Mouse (Mus musculus): ENCODE measurements around the gene Gna15. TPM values are rescaled to one million over a fixed set of nuclear protein-coding genes. Genes with fewer than 3 reads are reported as not detected.

Gene Gna15
- polyA plus RNA-seq, 1 experiment from 2014 or later, result 0.94 TPM

DNA sequence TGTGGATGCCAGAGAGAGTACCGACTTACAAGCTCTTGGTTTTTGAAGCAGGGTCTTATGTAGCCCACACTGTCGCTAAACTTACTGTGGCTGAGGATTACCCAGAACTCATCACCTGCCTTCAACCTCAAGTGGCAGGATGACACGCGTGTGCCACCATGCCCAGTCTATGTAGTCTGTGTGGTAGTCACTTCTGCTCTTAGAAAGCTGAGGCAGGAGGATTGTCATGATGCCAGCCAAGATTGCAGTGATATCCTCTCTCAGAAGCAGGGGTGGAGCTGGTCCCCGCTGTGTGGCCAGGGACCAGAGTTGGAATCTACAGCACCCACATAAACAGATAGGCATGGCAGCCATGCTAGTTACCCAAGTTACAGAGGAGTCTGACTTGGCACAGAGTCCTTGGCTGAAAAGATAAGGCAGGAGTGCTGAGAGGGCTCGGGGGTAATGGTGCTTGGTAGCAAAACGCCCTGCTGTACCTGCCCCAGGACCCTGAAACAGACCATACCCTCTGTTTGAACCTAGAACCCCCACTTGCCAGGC lies 38.5 kb downstream of the Gna15 start:
- 0 out of 2 replicates have a peak, but pooled peaks cover 2% of the 10 kb centered on the region for H3K27me3 ChIP-seq
- H3K4me2 ChIP-seq (replicated peaks), result no peak overlapping the region
- H3K4me3 ChIP-seq (replicated peaks), result no peak overlapping the region
- H3K9me3 ChIP-seq, result no peaks in the 10 kb centered on the region
- no peak for ATAC-seq
- 75% methylated on average over 7 of the region's 7 CpGs for WGBS
- H3K4me1 ChIP-seq (replicated peaks), result peaks cover 30% of the 10 kb centered on the region
- H3K9ac ChIP-seq (replicated peaks), result no peak overlapping the region
- H3K27ac ChIP-seq, result peak overlapping the region; percentile 83
- H3K36me3 ChIP-seq, result peaks cover 48% of the 10 kb centered on the region

DNA sequence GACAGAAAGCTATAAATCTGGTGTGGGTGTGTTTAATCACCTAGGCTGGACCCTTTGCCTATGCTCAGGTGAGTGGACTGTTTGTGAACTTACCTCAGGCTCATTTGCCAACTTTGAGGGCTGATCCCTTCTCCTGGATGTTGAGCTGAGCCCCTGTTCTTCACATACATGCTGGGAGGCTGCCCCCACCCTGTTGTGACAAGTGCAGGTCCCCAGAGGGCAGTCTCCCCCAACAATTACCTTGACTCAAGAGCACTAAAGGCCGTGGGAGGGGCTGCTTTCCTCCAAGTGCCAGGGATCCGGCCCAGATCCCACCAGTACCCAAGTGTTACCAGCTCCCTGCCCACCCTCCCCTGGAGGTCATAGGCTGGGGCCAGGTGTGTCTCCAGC lies 39.0 kb downstream of the Gna15 start:
- Histone ChIP-seq H3K9ac (replicated peaks) (peak overlapping the region; percentile 33; the same call in 1 of the 2 replicates), H3K4me3 (replicated peaks) (no peak overlapping the region), H3K4me2 (replicated peaks) (peak overlapping the region; percentile 23; the same call in 1 of the 2 replicates), H3K27me3 (0 out of 2 replicates have a peak, but pooled peaks cover 2% of the 10 kb centered on the region), H3K4me1 (replicated peaks) (peaks cover 35% of the 10 kb centered on the region), H3K27ac (peak overlapping the region; percentile 83), H3K36me3 (peaks cover 43% of the 10 kb centered on the region), H3K9me3 (no peaks in the 10 kb centered on the region)
- WGBS, result 30% methylated on average over 2 of the region's 2 CpGs
- ATAC-seq, result no peak

DNA sequence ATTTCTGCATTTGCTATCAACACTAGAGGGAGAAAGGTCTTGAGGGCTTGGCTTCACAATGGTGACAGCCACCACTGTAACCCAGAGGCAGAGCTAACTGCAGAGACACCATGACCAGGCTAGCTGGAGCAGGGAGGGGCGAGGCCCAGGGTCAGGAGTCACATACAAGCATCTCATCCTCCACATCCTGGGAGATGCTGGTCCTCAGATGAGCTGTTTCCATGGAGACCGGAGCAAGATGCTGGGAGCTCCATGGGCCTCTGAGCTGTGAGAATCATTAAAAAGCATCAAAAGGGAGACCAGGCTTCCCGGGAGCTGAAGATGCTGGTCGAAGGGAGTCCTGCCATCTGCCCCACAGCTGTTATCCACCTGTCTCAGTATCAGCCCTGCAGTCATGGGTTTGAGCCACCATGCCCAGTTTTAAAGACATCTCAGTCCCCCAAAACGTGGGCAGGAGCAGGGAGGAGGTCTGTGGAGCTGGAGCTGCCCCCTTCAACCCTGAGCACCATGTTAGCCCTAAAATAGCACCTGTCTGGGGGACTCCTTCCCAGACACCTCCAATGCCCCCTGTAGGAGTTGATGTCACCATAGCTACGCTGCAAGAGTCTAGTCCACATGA lies 39.5 kb downstream of the Gna15 start:
- Histone ChIP-seq H3K4me3 (replicated peaks) (no peak overlapping the region), H3K9me3 (no peaks in the 10 kb centered on the region), H3K9ac (replicated peaks) (peak overlapping the region; percentile 33; the same call in 1 of the 2 replicates), H3K27me3 (0 out of 2 replicates have a peak, but pooled peaks cover 2% of the 10 kb centered on the region), H3K27ac (peak overlapping the region; percentile 83), H3K4me2 (replicated peaks) (peak overlapping the region; percentile 23), H3K4me1 (replicated peaks) (peaks cover 39% of the 10 kb centered on the region), H3K36me3 (peaks cover 38% of the 10 kb centered on the region)
- WGBS, result 40% methylated on average over 6 of the region's 6 CpGs
- peak; percentile 21 for ATAC-seq

DNA sequence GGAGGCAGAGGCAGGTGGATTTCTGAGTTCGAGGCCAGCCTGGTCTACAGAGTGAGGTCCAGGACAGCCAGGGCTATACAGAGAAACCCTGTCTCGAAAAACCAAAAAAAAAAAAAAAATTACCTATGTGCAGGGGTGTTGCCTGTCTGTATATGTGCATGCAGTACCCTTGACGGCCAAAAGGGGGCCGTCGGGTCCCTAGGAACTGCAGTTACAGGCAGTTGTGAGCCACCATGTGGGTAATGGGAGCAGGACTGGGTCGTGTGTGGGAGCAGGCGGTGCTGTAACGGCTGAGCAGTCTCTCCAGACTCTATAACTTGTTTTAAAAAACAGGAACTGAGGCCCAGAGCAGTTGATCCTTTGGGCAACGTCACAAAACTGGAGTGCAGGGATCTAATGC lies 40.0 kb downstream of the Gna15 start:
- Histone ChIP-seq H3K36me3 (peaks cover 34% of the 10 kb centered on the region), H3K27me3 (0 out of 2 replicates have a peak, but pooled peaks cover 2% of the 10 kb centered on the region), H3K4me2 (replicated peaks) (no peak overlapping the region), H3K4me1 (replicated peaks) (peaks cover 42% of the 10 kb centered on the region), H3K9me3 (no peaks in the 10 kb centered on the region), H3K4me3 (replicated peaks) (no peak overlapping the region), H3K27ac (peak overlapping the region; percentile 83), H3K9ac (replicated peaks) (no peak overlapping the region)
- ATAC-seq, result no peak
- WGBS, result 19% methylated on average over 9 of the region's 9 CpGs

DNA sequence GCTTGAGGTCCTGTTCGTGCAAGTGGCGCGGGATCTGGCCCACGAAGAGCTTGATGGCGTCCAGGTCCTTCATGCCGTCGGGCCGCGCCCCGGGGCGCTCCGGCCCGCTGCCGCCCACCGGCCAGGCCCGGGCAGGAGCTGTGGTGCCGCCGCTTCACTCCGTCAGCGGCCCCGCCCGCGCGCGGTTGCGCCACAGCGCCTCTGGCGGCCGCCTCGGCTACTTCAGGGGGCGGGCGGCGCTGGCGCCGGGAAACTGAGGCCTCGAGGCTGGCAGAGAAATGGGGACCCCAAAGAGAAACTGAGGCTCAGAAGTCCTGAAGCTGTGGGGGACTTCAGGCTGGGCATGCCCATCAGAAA lies 41.5 kb downstream of the Gna15 start, which contains the start of gene Celf5:
Celf5 (minus strand) TSS at position 177 of the 357 bp plus-strand sequence.
- peak within 1 kb of the TSS; percentile 92 for H3K9ac ChIP-seq (replicated peaks)
- peak within 1 kb of the TSS; percentile 77 for H3K4me2 ChIP-seq (replicated peaks)
- H3K4me3 ChIP-seq (replicated peaks), result peak within 1 kb of the TSS; percentile 53
- peak; percentile 61 for ATAC-seq
- no peaks in the 10 kb centered on the region for H3K9me3 ChIP-seq
- H3K27me3 ChIP-seq, result peaks cover 10% of the 10 kb centered on the region
- peaks cover 19% of the 10 kb centered on the region for H3K36me3 ChIP-seq
- H3K4me1 ChIP-seq (replicated peaks), result peaks cover 57% of the 10 kb centered on the region
- peak within 1 kb of the TSS; percentile 76 for H3K27ac ChIP-seq
- 0% methylated on average over 36 of the region's 36 CpGs for WGBS

DNA sequence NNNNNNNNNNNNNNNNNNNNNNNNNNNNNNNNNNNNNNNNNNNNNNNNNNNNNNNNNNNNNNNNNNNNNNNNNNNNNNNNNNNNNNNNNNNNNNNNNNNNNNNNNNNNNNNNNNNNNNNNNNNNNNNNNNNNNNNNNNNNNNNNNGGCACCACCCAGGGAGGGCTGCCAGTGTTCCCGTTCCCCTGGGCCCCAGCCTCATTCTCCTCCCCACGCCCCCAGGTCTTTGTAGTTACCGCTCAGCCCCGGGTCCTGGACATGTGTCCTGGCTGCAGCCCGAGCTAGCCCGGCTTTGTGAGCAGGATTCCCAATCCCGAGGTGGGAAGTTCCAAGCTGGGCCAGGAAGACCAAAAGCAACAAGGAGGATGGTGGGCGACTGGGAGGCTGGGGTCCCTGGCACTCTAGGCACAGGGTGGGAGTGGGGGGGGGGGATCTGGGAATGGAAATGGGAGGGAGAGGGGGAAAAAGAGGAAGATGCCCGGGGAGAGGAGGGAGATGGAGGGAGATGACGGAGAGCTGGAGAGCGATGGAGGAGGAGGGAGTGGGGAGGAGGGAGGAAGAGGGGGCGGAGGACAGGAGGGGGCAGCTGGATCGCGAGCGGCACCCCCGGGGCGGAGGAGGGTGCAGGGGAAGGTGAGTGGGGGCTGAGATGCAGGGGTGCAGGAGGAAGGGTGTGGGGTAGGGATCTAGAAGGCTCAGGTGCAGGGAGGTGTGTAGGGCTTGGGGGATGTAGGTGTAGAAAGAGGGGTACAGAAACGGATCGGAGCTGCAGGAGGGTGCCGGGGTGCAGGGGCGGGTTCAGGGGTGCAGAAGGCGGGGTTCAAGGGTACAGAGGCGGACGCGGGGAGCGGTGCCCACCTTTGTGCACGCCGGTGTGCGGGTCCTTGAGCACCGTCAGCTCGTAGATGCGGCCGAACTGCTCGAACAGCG lies 42.2 kb downstream of the Gna15 start:
- peak; percentile 44 for ATAC-seq
- H3K4me3 ChIP-seq (replicated peaks), result peak overlapping the region; percentile 53
- H3K36me3 ChIP-seq, result peaks cover 16% of the 10 kb centered on the region
- peak overlapping the region; percentile 92 for H3K9ac ChIP-seq (replicated peaks)
- peaks cover 14% of the 10 kb centered on the region for H3K27me3 ChIP-seq
- peak overlapping the region; percentile 76 for H3K27ac ChIP-seq
- peak overlapping the region; percentile 77 for H3K4me2 ChIP-seq (replicated peaks)
- 2% methylated on average over 35 of the region's 35 CpGs for WGBS
- H3K4me1 ChIP-seq (replicated peaks), result peaks cover 63% of the 10 kb centered on the region
- no peaks in the 10 kb centered on the region for H3K9me3 ChIP-seq

DNA sequence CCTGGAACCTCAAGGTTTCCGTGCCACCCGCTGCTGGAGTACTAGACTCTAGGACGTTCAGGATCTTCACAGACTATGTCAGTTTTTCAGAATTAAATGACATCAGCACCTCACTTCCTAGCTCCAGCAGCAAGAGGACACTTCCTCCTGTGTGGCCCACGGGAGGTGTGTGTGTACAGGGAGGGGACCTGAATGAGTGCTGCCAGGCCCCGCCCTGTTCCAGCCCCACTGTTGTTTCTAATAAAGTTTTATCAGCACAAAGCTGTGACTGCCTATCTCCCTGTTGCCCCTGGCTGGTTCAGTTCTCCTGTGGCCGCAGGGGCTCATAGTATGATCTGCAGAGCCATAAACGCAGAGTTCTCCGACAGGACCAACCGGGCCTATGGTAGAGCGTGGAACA lies 49.6 kb downstream of the Gna15 start:
- Histone ChIP-seq H3K4me2 (replicated peaks) (no peak overlapping the region), H3K9ac (replicated peaks) (no peak overlapping the region), H3K27ac (peak overlapping the region; percentile 96), H3K4me3 (replicated peaks) (no peak overlapping the region), H3K4me1 (replicated peaks) (peaks cover 65% of the 10 kb centered on the region), H3K9me3 (no peaks in the 10 kb centered on the region), H3K36me3 (peaks cover 17% of the 10 kb centered on the region), H3K27me3 (peaks cover 27% of the 10 kb centered on the region)
- 87% methylated on average over 10 of the region's 10 CpGs for WGBS
- ATAC-seq, result no peak

DNA sequence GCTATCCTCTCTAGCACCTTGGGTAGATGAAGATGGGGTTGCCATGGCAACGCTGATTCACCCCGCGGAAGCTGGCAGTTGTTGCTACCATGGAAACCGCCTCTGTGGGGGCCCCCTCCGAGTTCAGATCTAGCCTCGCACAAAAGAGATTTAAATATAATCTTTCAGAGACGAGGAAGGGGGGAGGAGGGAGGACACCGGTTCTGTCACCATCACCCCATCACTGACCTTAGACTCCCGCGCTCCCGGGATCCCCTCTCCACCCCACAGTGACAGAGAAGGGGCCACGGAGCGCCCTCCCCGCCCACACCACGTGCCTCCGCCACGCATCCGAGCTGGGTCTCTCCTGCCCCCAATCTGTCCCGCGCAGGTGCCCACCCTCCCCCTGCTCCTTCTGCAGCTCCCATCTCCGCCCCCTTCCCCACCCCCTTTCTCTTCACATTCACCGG lies 51.0 kb downstream of the Gna15 start:
- peak; percentile 88 for ATAC-seq
- peaks cover 31% of the 10 kb centered on the region for H3K36me3 ChIP-seq

DNA sequence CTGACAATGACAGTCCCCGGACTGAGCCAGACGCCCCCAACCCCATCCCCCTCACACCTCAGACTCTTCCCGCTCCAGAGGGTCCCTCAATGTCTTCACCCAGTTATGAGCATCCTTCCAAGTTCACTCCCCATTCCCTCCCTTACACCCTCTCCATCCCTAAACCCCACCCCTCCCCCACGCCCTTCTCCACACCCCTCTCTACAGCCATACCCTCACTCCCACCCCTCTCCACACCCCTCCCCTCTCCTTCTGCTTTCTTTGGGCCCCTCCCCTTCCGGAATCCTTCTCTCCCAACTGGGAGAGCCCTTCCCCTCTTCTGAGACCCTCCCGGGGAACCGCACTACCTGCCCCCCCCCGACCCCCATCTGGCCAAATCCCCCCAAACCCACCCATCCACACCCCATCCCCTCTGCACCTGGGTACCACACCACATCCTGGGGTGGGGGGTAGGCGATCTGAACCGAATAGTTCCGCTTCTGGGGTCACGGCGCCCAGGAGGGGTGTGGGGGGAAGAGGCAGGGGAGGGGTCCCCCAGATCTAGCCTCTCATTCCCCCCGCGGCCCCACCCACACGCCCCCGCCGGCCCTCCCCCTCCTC lies 51.5 kb downstream of the Gna15 start:
- ATAC-seq, result peak; percentile 59
- peak overlapping the region; percentile 96 for H3K27ac ChIP-seq
- peaks cover 47% of the 10 kb centered on the region for H3K4me1 ChIP-seq (replicated peaks)
- peak overlapping the region; percentile 71 for H3K9ac ChIP-seq (replicated peaks)
- peak overlapping the region; percentile 83 for H3K4me2 ChIP-seq (replicated peaks)
- peak overlapping the region; percentile 47 for H3K4me3 ChIP-seq (replicated peaks)
- no peaks in the 10 kb centered on the region for H3K9me3 ChIP-seq
- peaks cover 32% of the 10 kb centered on the region for H3K27me3 ChIP-seq
- peaks cover 36% of the 10 kb centered on the region for H3K36me3 ChIP-seq
- 2% methylated on average over 18 of the region's 18 CpGs for WGBS

More for the DNA sequence above, 51.0 kb downstream of the Gna15 start:
- Histone ChIP-seq H3K4me3 (replicated peaks) (peak overlapping the region; percentile 47), H3K4me1 (replicated peaks) (peaks cover 52% of the 10 kb centered on the region), H3K9ac (replicated peaks) (peak overlapping the region; percentile 71), H3K9me3 (no peaks in the 10 kb centered on the region), H3K27ac (peak overlapping the region; percentile 96), H3K27me3 (peaks cover 30% of the 10 kb centered on the region), H3K4me2 (replicated peaks) (peak overlapping the region; percentile 83)
- under 1% methylated on average over 22 of the region's 22 CpGs for WGBS

DNA sequence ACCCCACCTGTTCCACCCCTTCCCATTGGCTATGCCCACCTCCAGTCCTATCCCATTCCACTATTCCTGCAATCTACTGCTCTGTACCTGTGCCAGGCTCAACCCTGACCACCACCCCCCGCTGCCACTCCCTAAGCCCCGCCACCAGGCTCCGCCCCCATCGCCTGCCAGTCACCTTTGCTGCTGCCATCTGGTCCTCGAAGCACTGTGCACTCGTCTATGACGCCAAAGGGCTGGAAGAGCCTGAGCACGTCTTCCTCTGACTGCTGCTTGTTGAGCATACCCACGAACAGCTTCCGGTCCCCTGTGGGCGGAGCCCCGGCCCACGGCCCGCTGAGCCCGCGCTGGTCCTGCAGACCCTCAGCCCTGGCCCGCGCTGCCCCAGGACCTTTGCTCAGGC lies 53.6 kb downstream of the Gna15 start:
- 56% methylated on average over 18 of the region's 18 CpGs for whole genome bisulfite sequencing
- no peak overlapping the region for H3K9ac ChIP-seq (replicated peaks)
- ATAC-seq, result no peak
- no peak overlapping the region for H3K4me3 ChIP-seq (replicated peaks)
- no peaks in the 10 kb centered on the region for H3K9me3 ChIP-seq
- H3K4me2 ChIP-seq (replicated peaks), result peak overlapping the region; percentile 9; the same call in 1 of the 2 replicates
- H3K27me3 ChIP-seq, result peaks cover 32% of the 10 kb centered on the region
- peaks cover 41% of the 10 kb centered on the region for H3K4me1 ChIP-seq (replicated peaks)
- H3K27ac ChIP-seq, result no peak overlapping the region
- peaks cover 48% of the 10 kb centered on the region for H3K36me3 ChIP-seq

DNA sequence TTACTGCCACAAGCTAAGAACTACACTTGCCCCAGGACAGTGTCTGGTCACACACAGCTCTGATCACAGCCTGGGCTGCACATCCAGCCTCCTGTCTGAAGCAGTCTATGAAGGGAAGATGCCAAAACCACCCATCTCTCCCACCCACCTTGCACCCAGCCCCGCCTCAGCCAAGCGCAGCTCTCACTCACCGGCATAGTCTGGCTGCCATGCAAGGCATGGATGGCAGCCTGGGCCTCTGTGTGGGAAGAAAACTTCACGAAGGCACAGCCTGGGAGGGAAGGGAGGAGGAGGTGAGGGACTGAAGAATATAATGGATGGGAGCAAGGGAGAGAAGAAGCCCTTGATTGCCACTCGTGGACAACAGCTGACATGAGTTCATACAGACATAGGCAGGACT lies 54.8 kb downstream of the Gna15 start:
- no peak overlapping the region; the same call in 1 of the 2 replicates for H3K9ac ChIP-seq (replicated peaks)

More for the DNA sequence above, 54.8 kb downstream of the Gna15 start:
- H3K27ac ChIP-seq, result no peak overlapping the region
- no peak overlapping the region for H3K4me2 ChIP-seq (replicated peaks)
- no peak for ATAC-seq
- WGBS, result 87% methylated on average over 5 of the region's 5 CpGs
- H3K9me3 ChIP-seq, result no peaks in the 10 kb centered on the region
- H3K4me1 ChIP-seq (replicated peaks), result peaks cover 50% of the 10 kb centered on the region
- H3K36me3 ChIP-seq, result peaks cover 44% of the 10 kb centered on the region
- H3K4me3 ChIP-seq (replicated peaks), result no peak overlapping the region
- peaks cover 41% of the 10 kb centered on the region for H3K27me3 ChIP-seq
